ENCODE assay signal across 24 mouse cellular contexts in the genomic region with DNA sequence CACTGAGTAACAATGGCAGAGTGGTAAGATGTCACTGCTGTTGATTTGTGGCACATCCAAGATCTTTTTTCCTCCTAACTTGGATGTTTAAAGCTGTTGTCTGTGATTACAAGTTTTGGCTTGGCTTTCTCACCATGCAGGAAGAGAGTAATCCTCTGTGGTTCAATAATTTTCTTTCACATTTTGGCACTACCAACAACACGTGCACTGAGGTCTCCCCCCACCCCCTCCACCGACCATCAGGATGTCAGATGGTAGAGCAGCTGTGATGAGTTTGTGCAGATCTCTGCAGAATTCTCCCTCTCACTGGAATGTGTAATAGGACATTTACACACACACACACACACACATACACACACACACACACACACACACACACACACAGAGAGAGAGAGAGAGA.
A peak's percentile ranks its signal among the peaks of the same experiment; 100 is the strongest.
DNase-seq lines count a peak whose midpoint lies in the region; ATAC-seq and TF ChIP-seq lines count a peak whose summit lies in the region.
"Had no signal": no experiment of that assay in that cellular context is flagged by ENCODE, and none has a peak within 500 bp of the region (broad histone marks: within the 10 kb centered on the region; RNA-seq: fewer than 3 reads in every experiment).

No protein-coding gene starts in this region.

- H3K4me2 ChIP-seq in midbrain, postnatal 0 days (ENCODE audit: low read depth, low read length, poor library complexity, severe bottlenecking): no peak overlapping the region
- no peak overlapping the region for H3K4me2 ChIP-seq in midbrain, embryonic 11.5 days
- H3K4me2 ChIP-seq: embryonic facial prominence, embryonic 15.5 days; kidney, embryonic 15.5 days; neural tube, embryonic 15.5 days; stomach, embryonic 15.5 days had no signal

- no peaks in the 10 kb centered on the region for H3K27me3 ChIP-seq in midbrain, postnatal 0 days (ENCODE audit: insufficient read depth, low read length)
- no peaks in the 10 kb centered on the region for H3K27me3 ChIP-seq in midbrain, embryonic 11.5 days (ENCODE audit: control insufficient read depth, insufficient read depth, low read length)
- H3K27me3 ChIP-seq: embryonic facial prominence, embryonic 15.5 days; kidney, embryonic 15.5 days; neural tube, embryonic 15.5 days; stomach, embryonic 15.5 days had no signal

- H3K9ac ChIP-seq in midbrain, postnatal 0 days (replicated peaks; ENCODE audit: low read length, poor library complexity, severe bottlenecking): no peak overlapping the region
- no peak overlapping the region for H3K9ac ChIP-seq in midbrain, embryonic 11.5 days (ENCODE audit: low read length)
- H3K9ac ChIP-seq: embryonic facial prominence, embryonic 15.5 days; kidney, embryonic 15.5 days; neural tube, embryonic 15.5 days; stomach, embryonic 15.5 days had no signal

- 60% methylated on average over 2 of the region's 2 CpGs for WGBS in midbrain, postnatal 0 days
- WGBS in midbrain, embryonic 11.5 days: 79% methylated on average over 2 of the region's 2 CpGs

- TF ChIP-seq CTCF in midbrain, postnatal 0 days (IDR thresholded peaks at IDR 0.05): no peak

- H3K36me3 ChIP-seq in midbrain, postnatal 0 days (ENCODE audit: insufficient read depth, low read length): no peaks in the 10 kb centered on the region
- H3K36me3 ChIP-seq in midbrain, embryonic 11.5 days (ENCODE audit: control insufficient read depth, insufficient read depth, low read length): no peaks in the 10 kb centered on the region
- H3K36me3 ChIP-seq: embryonic facial prominence, embryonic 15.5 days; heart, embryonic 10.5 days; hindbrain, embryonic 10.5 days; kidney, embryonic 15.5 days; neural tube, embryonic 15.5 days; stomach, embryonic 15.5 days had no signal

- no peaks in the 10 kb centered on the region for H3K9me3 ChIP-seq in midbrain, postnatal 0 days (ENCODE audit: low read length)
- H3K9me3 ChIP-seq in midbrain, embryonic 11.5 days (ENCODE audit: control insufficient read depth, low read length): no peaks in the 10 kb centered on the region
- H3K9me3 ChIP-seq: embryonic facial prominence, embryonic 15.5 days; heart, embryonic 10.5 days; hindbrain, embryonic 10.5 days; kidney, embryonic 15.5 days; neural tube, embryonic 15.5 days; stomach, embryonic 15.5 days had no signal

- DNase-seq in cerebellum, postnatal 10 days: peak; percentile 34 to 40
- no peak for DNase-seq in cerebellum, adult 9-10 months
- DNase-seq in heart, adult 18-20 months: peak; percentile 4 to 10
- no peak for DNase-seq in heart, postnatal 4 days
- DNase-seq in midbrain, postnatal 0 days (ENCODE audit: low spot score): peak; percentile 13
- DNase-seq in midbrain, embryonic 11.5 days (ENCODE audit: low spot score, missing footprints): no peak
- no peak for DNase-seq in thymus, postnatal 0 days (ENCODE audit: low spot score)
- no peak for DNase-seq in lung, postnatal 36 days
- DNase-seq: adrenal gland, postnatal 36 days; cerebellum, adult 11 months; cerebellum, postnatal 36 days; embryo, embryonic 11 days; kidney, postnatal 36 days; right cerebral cortex, adult 18-20 months; right cerebral cortex, postnatal 4 days had no signal

- no peaks in the 10 kb centered on the region for H3K4me1 ChIP-seq in midbrain, postnatal 0 days (ENCODE audit: insufficient read depth, low read length)
- no peaks in the 10 kb centered on the region for H3K4me1 ChIP-seq in midbrain, embryonic 11.5 days (ENCODE audit: control insufficient read depth, insufficient read depth, low read length)
- H3K4me1 ChIP-seq: embryonic facial prominence, embryonic 15.5 days; heart, embryonic 10.5 days; hindbrain, embryonic 10.5 days; kidney, embryonic 15.5 days; neural tube, embryonic 15.5 days; stomach, embryonic 15.5 days had no signal

- H3K27ac ChIP-seq in midbrain, postnatal 0 days (ENCODE audit: low read depth, low read length): no peak overlapping the region
- H3K27ac ChIP-seq in midbrain, embryonic 11.5 days (ENCODE audit: low read depth, low read length): no peak overlapping the region
- H3K27ac ChIP-seq: heart, embryonic 10.5 days; hindbrain, embryonic 10.5 days; kidney, embryonic 15.5 days; macrophage; neural tube, embryonic 15.5 days; stomach, embryonic 15.5 days had no signal

- H3K4me3 ChIP-seq in midbrain, postnatal 0 days (ENCODE audit: low read depth, low read length): no peak overlapping the region
- no peak overlapping the region for H3K4me3 ChIP-seq in midbrain, embryonic 11.5 days (ENCODE audit: low read depth, low read length)
- H3K4me3 ChIP-seq: embryonic facial prominence, embryonic 15.5 days; heart, embryonic 10.5 days; hindbrain, embryonic 10.5 days; kidney, embryonic 15.5 days; neural tube, embryonic 15.5 days; stomach, embryonic 15.5 days had no signal

- no peak for ATAC-seq in midbrain, postnatal 0 days (ENCODE audit: low FRiP score)
- no peak for ATAC-seq in midbrain, embryonic 11.5 days (ENCODE audit: low FRiP score)
- ATAC-seq: intestine, postnatal 0 days; midbrain, embryonic 16.5 days had no signal

Comparison
In these comparisons a context has a peak if more than half of its experiments do, and no peak if none do; other contexts are left out.
1. DNase-seq: peak in cerebellum, postnatal 10 days (2 of 2), heart, adult 18-20 months (2 of 2) and midbrain, postnatal 0 days (single experiment); none in cerebellum, adult 9-10 months (single experiment), heart, postnatal 4 days (single experiment), midbrain, embryonic 11.5 days (single experiment), thymus, postnatal 0 days (single experiment) and lung, postnatal 36 days (single experiment).